Mouse (Mus musculus) bone marrow, adult 2 months (tissue): ENCODE data around the gene Igf2bp3.

ENCODE experiments used
- CTCF ChIP-seq: fragments of 200-500 bp; IDR thresholded peaks from 2 replicates; pipeline ENCODE4 v1.5.1; 2011; ENCODE audit warnings: low read length, control low read depth; ENCODE audit not compliant: control insufficient read depth, insufficient read depth
- POLR2A ChIP-seq: fragments of 200-500 bp; IDR thresholded peaks from 2 replicates; pipeline ENCODE4 v1.6.1; 2011; ENCODE audit warnings: low read depth, mild to moderate bottlenecking, control low read depth, low read length, borderline replicate concordance; ENCODE audit not compliant: control insufficient read depth

- TF ChIP-seq CTCF = no peak
- TF ChIP-seq POLR2A = no peak
Observed at GRCm38 (mm10) chr6:49218275-49218802, 3.6 kb upstream of the Igf2bp3 start.
